Mouse (Mus musculus) embryonic fibroblast, embryonic 13.5 days (primary cell): ENCODE data around the gene Fev.

ENCODE experiments used
- CTCF ChIP-seq: IDR thresholded peaks from 2 replicates; pipeline ENCODE4 v1.5.1; 2011; ENCODE audit warnings: mild to moderate bottlenecking, control low read depth, low read length, moderate library complexity, borderline replicate concordance; ENCODE audit not compliant: insufficient read depth
- POLR2A ChIP-seq: IDR thresholded peaks from 2 replicates; pipeline ENCODE4 v1.6.1; 2011; ENCODE audit warnings: low read depth, mild to moderate bottlenecking, control low read depth, low read length, moderate library complexity

DNA sequence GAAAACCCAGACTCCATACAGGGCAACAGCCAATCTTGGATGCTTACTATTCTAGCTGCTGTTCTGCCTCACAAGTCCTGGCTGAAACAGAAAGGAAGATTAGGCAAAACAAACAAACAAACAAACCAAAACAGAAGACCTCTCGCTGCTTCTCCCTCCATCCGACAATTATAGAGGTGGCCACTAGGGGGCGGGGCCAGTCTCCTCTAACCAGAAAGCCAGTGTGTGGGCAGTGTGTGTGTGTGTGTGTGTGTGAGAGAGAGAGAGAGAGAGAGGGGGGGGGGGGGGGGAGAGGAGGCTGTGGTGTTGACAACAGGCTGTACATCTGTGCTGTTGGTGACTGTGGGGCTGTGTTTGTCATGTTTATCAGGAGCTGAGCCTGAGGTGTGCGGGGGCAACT lies 9.7 kb upstream of the Fev start:
- TF ChIP-seq POLR2A (no peak), CTCF (no peak)
